Mouse (Mus musculus) limb, embryonic 15.5 days (tissue): ENCODE results near the gene Zfp358. TPM values are rescaled to one million over a fixed set of nuclear protein-coding genes. Genes with fewer than 3 reads are reported as not detected.

ENCODE experiments used
- ATAC-seq: fragments of 200-750 bp; cut with Nextera tagmentation; 2 replicates; pipeline ENCODE4 v1.8.0; 2017; ENCODE audit warnings: low read depth, moderate TSS enrichment; ENCODE audit not compliant: insufficient number of reproducible peaks, low FRiP score, low TSS enrichment
- H3K27ac ChIP-seq: fragments of 300-500 bp; sonication (generic); 2 replicates; pipeline ENCODE4 v1.5.1; 2015; ENCODE audit warnings: moderate library complexity, mild to moderate bottlenecking, inconsistent platforms
- H3K27me3 ChIP-seq: fragments of 300-500 bp; sonication (generic); 2 replicates; pipeline ENCODE4 v1.6.1; 2015; ENCODE audit warnings: inconsistent platforms
- H3K36me3 ChIP-seq: fragments of 300-500 bp; sonication (generic); 2 replicates; pipeline ENCODE4 v1.6.1; 2015; ENCODE audit warnings: inconsistent platforms
- H3K4me1 ChIP-seq: fragments of 300-500 bp; sonication (generic); 2 replicates; pipeline ENCODE4 v1.6.1; 2015; ENCODE audit warnings: inconsistent platforms
- H3K4me2 ChIP-seq: fragments of 300-500 bp; sonication (generic); 2 replicates; pipeline ENCODE4 v1.6.1; 2015; ENCODE audit warnings: mild to moderate bottlenecking, inconsistent platforms
- H3K4me3 ChIP-seq: fragments of 300-500 bp; sonication (generic); 2 replicates; pipeline ENCODE4 v1.5.1; 2015; ENCODE audit warnings: mild to moderate bottlenecking, inconsistent platforms
- H3K9ac ChIP-seq: fragments of 300-500 bp; sonication (generic); 2 replicates; pipeline ENCODE4 v1.6.1; 2015; ENCODE audit warnings: inconsistent platforms
- H3K9me3 ChIP-seq: fragments of 300-500 bp; sonication (generic); 2 replicates; pipeline ENCODE4 v1.6.1; 2016; ENCODE audit warnings: inconsistent platforms
- WGBS: fragments of 180-500 bp; shearing (Covaris S2); methylation state at CpG from one replicate; pipeline ENCODE4 v1.1.7; 2015; 5-methylcytosine and 5-hydroxymethylcytosine counted together
- polyA plus RNA-seq: library from polyadenylated mRNA; unstranded; fragments of >200 nt; fragmentation: Nextera tagmentation; extraction: Ambion mirVana; gene quantifications from 2 replicates; pipeline ENCODE4 v1.2.1, GENCODE M21; 2015

Zfp358 gene
- polyA plus RNA-seq, 1 experiment from 2014 or later: 45.9 TPM

DNA sequence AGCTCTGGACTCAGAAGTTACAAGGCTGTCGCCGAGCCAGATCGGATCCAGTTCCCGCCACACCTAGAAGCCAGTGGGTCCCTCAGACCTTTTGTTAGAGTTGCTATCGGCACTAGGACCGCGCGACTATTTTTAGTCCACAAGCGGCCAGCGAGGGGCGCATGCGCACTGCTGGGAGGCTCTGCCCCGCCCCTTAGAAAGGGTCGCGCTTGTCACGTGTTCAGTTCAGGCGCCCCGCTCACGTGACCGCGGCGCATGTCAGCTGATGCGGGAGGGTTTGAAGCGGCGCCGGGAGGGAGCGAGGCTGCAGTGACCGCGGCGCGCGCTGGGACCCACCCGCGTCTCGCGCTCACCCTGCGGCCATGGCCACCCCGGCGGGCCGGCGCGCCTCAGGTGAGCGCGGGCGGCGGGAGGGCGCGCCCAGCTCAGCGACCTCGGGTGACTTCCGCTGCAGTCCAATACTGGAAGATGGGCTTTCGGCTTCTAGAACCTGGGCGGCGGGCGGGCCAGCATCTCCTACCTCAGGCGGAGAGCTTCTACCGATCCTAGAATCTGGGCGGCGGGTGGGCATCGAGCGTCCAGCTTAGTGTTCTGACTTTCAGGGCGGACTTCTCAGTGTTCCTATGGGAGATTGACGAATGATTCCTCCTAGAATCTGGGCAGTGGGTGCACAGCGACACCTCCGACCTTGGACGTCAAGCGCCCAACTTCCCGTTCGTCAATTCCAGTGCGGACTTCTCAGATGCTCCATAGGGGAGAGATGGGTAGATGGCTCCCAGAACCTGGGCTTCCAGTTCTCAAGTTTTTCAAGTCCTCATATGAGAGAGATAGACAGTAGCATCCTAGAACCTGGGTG, 7.5 kb downstream of the Zfp358 start, which contains the start of gene Mcoln1:
Mcoln1 (plus strand) TSS at position 223 of the 856 bp plus-strand sequence.
- peak; percentile 86 for ATAC-seq
- peak within 1 kb of the TSS; percentile 88 for H3K4me3 ChIP-seq
- H3K9ac ChIP-seq: peak within 1 kb of the TSS; percentile 89
- H3K4me1 ChIP-seq: peaks cover 19% of the 10 kb centered on the region
- peaks cover 29% of the 10 kb centered on the region for H3K36me3 ChIP-seq
- peak within 1 kb of the TSS; percentile 72 for H3K4me2 ChIP-seq
- no peaks in the 10 kb centered on the region for H3K9me3 ChIP-seq
- H3K27me3 ChIP-seq: no peaks in the 10 kb centered on the region
- WGBS: under 1% methylated on average over 67 of the region's 70 CpGs
- H3K27ac ChIP-seq: peak within 1 kb of the TSS; percentile 95

DNA sequence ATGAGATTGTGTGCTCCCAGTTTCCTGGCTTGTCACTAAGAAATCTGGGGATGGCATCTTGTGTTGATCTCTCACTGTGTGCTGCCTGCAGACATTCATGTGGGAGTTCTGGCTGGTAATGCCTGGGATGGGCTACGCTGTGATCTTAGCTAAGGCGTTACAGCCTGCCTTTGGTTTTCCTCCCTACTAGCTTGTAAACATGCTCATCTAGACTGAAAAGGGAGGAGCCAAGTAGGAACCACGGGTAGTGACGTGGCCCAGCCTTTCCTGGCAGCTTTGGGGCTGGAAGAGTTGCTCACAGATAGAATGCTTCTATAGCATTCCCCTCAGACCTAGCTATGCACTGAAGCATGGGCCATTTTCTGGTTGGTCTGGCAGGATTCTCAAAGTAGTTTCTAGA, 9.3 kb downstream of the Zfp358 start:
- no peak for ATAC-seq
- Histone ChIP-seq H3K27ac (no peak overlapping the region), H3K9ac (no peak overlapping the region), H3K9me3 (no peaks in the 10 kb centered on the region), H3K27me3 (no peaks in the 10 kb centered on the region), H3K36me3 (peaks cover 29% of the 10 kb centered on the region), H3K4me1 (peaks cover 15% of the 10 kb centered on the region), H3K4me2 (no peak overlapping the region), H3K4me3 (no peak overlapping the region)
- 50% methylated on average over 4 of the region's 4 CpGs for WGBS

DNA sequence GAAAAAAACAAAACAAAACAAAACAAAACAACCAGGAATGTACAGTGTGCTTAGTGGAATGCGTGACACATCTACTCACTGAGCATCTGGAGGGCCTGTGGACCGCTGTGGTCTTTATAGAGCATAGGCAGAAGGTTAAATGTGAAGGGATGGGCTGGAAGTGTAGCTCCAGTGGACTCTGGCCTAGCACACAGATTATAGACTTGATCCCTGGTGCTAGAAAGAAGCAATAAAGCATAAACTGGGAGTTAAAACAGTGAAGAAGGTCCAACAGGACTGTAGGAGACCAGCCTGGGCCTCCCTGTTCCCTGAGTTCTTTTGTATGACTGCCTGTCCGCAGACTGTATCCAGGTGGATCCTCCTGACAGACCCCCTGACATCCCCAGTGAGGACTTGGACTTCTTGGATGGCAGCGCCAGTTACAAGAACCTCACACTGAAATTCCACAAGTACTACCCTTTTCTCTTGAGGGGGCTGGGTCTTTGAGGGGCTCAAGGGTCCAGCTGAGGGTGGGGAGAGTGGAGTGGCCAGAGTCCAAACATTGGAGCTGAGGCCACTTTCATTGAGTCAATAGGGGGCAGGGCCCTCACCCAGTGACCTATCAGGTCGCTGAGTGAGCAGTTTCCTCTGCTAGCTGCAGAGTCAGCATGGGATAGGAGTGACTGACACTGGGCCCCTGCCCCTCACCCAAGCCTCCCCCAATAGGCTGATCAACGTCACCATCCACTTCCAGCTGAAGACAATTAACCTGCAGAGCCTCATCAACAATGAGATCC, 15.2 kb downstream of the Zfp358 start:
- Histone ChIP-seq H3K4me2 (no peak overlapping the region), H3K4me3 (no peak overlapping the region), H3K36me3 (peaks cover 73% of the 10 kb centered on the region), H3K4me1 (no peaks in the 10 kb centered on the region), H3K9me3 (no peaks in the 10 kb centered on the region), H3K27me3 (no peaks in the 10 kb centered on the region), H3K27ac (no peak overlapping the region), H3K9ac (no peak overlapping the region)
- no peak for ATAC-seq
- WGBS: 82% methylated on average over 6 of the region's 6 CpGs

DNA sequence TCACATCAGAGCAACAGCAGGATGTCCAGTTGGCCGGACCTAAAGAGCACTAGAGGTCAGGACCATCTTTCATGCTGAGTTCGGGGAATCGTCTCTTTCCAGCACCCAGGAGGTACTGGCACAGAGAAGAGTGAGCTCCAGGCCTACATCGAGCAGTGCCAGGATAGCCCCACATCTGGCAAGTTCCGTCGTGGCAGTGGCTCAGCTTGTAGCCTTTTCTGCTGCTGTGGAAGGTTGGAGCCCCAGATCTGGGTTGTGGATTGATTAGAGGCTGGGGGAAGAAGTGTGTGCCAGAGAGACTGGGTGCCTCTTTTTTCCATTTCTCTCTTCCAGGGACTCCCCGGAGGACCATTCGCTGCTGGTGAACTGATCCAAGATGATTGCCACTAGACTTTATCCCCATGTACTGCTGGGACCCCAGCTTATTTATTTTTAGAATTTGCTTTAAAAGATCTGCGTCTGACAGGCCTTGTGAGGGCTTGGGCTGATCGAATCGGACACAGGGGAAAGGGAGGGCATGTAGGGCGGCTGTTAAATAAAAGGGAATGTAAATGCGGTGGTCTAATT, 21.8 kb downstream of the Zfp358 start:
- 0 out of 2 replicates have a peak overlapping the region, but pooled peaks have one; percentile 5 for H3K9ac ChIP-seq
- no peaks in the 10 kb centered on the region for H3K9me3 ChIP-seq
- no peak for ATAC-seq
- H3K36me3 ChIP-seq: peaks cover 40% of the 10 kb centered on the region
- peak overlapping the region; percentile 98 for H3K4me2 ChIP-seq
- no peaks in the 10 kb centered on the region for H3K27me3 ChIP-seq
- WGBS: 25% methylated on average over 13 of the region's 13 CpGs
- peaks cover 17% of the 10 kb centered on the region for H3K4me1 ChIP-seq
- H3K27ac ChIP-seq: peak overlapping the region; percentile 84
- H3K4me3 ChIP-seq: peak overlapping the region; percentile 74

DNA sequence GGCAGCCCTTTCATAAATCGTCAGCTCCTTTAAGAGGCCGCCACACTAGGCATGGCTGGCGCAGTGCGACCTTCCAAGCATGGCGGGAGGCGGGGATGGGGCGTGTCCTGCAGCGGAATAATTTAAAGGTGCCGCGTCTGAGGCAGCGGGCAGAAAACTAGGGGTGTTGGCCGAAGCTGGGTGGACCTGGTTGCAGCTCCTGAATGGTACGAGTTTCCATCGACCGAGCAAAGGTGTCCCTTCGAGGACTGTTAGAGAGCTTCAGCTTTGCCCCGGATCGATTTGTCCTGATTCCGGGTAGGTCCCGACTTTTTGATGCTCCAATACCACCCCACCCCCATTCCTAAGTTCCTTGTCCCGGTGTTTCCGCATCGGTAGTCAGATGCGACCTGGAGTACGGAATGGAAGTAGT, 22.3 kb downstream of the Zfp358 start, which contains the start of gene Pnpla6:
Pnpla6 (plus strand) TSS at position 125 of the 412 bp plus-strand sequence.
- Histone ChIP-seq H3K36me3 (peaks cover 37% of the 10 kb centered on the region), H3K27me3 (no peaks in the 10 kb centered on the region), H3K4me1 (peaks cover 17% of the 10 kb centered on the region), H3K27ac (peak within 1 kb of the TSS; percentile 84), H3K9me3 (no peaks in the 10 kb centered on the region), H3K9ac (peak within 1 kb of the TSS; percentile 44), H3K4me3 (peak within 1 kb of the TSS; percentile 74), H3K4me2 (peak within 1 kb of the TSS; percentile 98)
- peak; percentile 76 for ATAC-seq
- WGBS: under 1% methylated on average over 25 of the region's 25 CpGs

DNA sequence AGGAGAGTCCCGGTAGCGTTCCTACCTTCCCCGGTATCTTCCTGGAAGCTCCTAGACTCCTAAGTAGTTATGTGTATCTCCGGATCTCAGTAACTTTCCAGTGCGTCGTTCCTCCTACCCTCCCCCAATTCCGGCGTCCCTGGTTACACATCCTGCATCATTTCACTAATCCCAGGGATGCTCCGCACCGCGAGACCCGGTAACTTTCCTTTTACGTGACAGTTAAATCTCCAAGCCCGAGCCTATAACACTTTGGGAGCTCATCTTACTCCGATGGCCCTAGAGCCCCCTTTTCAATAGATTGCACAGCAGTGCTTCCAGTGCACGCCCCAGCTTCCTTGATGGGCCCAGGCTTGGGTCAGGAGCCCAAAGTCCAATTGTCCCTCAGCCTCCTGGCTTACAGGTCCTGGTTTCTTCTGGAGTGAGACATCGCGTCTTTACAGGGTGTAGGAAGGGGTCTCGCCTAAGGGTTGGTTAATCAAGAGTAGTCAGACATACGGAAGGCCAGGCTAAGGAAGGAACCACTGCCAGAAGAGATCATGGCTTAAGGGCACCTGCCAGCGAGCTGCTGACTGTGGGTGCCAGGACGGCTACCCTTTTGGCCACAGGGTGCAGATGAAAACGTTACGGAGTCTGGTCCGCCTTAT, 23.0 kb downstream of the Zfp358 start:
- Histone ChIP-seq H3K27me3 (no peaks in the 10 kb centered on the region), H3K36me3 (peaks cover 31% of the 10 kb centered on the region), H3K27ac (peak overlapping the region; percentile 84), H3K4me3 (peak overlapping the region; percentile 74), H3K4me1 (peaks cover 17% of the 10 kb centered on the region), H3K4me2 (peak overlapping the region; percentile 98), H3K9ac (peak overlapping the region; percentile 44), H3K9me3 (no peaks in the 10 kb centered on the region)
- ATAC-seq: 0 out of 2 replicates have a peak, but pooled peaks have one; percentile 0
- WGBS: under 1% methylated on average over 25 of the region's 25 CpGs

DNA sequence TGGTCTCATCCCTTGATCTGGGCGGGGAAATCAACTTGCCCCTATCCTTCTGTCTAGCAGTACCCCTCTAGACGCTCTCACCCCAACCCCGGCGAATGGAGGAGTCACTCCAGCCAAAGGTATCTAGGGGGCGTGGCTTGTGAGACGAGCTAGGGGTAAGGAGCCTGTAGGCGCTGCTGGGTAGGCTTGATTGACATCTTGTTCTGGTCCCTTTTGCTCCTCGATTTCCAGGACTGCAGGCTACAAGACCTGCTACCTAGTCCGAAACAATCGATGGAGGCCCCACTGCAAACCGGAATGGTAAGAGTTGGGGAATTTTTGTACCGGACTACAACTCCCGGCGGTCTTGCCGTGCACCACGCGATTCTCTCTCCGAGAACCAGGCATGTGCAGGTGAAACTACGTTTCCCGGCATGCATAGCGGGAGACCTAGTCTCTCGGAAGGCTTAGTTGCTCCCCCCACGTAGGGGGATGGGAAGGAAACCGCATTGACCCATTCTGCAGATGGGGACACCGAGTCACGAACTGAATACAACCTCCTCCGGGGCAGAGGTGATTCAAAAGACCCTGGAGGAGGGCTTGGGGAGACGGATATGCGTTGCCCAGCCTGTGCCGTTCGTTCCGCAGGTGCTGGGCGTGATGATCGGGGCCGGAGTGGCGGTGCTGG, 23.6 kb downstream of the Zfp358 start:
- Histone ChIP-seq H3K4me2 (peak overlapping the region; percentile 98), H3K36me3 (peaks cover 31% of the 10 kb centered on the region), H3K27me3 (no peaks in the 10 kb centered on the region), H3K4me3 (peak overlapping the region; percentile 74), H3K9me3 (no peaks in the 10 kb centered on the region), H3K4me1 (peaks cover 17% of the 10 kb centered on the region), H3K27ac (peak overlapping the region; percentile 84), H3K9ac (peak overlapping the region; percentile 44)
- 2% methylated on average over 36 of the region's 36 CpGs for WGBS
- ATAC-seq: peak; percentile 82

DNA sequence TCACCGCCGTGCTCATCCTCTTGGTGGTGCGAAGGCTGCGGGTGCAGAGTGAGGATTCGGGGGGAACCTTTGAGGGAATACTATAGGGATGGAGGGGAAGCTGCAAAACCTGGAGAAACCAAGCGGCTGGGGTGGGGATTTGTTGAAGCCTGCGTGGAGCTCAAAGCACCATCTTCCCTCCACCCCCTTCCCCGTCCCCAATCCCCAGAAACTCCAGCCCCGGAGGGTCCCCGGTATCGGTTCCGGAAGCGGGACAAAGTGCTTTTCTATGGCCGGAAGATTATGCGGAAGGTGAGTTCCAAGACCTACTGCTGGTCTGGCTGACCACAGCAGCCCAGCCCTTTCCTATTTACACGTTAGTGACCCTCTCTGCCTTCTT, 24.2 kb downstream of the Zfp358 start:
- Histone ChIP-seq H3K9ac (peak overlapping the region; percentile 37), H3K4me3 (peak overlapping the region; percentile 74), H3K27me3 (no peaks in the 10 kb centered on the region), H3K9me3 (no peaks in the 10 kb centered on the region), H3K36me3 (peaks cover 30% of the 10 kb centered on the region), H3K4me2 (peak overlapping the region; percentile 98), H3K27ac (peak overlapping the region; percentile 72), H3K4me1 (peaks cover 17% of the 10 kb centered on the region)
- 8% methylated on average over 16 of the region's 16 CpGs for WGBS
- peak; percentile 13; the same call in 1 of the 2 replicates for ATAC-seq

DNA sequence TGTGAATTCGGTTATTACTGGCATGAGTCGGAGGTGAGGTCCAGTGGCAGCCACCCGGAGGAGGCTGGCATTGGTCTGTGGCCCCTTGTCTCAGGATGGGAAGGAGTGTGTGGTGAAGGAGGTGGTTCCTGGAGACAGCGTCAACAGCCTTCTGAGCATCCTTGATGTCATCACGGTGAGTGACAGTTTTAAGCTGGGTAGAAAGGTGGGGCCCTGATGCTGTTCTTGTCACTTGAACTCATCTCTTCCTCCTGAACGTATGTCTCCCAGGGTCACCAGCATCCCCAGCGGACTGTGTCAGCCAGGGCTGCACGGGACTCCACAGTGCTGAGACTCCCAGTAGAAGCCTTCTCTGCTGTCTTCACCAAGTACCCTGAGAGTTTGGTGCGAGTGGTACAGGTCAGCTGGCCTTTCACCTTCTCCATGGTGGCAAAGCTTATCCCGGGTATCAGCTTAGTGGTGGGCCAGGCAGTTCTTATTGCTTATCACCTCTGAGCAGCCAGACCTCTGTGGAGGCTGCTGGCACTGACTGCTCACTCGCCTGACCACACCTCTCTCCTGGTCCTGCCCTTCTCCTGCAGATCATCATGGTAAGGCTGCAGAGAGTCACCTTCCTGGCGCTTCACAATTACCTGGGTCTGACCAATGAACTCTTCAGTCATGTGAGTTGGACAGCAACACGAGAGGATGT, 29.2 kb downstream of the Zfp358 start:
- Histone ChIP-seq H3K9ac (no peak overlapping the region), H3K4me2 (no peak overlapping the region), H3K36me3 (peaks cover 53% of the 10 kb centered on the region), H3K27ac (no peak overlapping the region), H3K4me1 (peaks cover 7% of the 10 kb centered on the region), H3K27me3 (no peaks in the 10 kb centered on the region), H3K4me3 (no peak overlapping the region), H3K9me3 (no peaks in the 10 kb centered on the region)
- 93% methylated on average over 13 of the region's 13 CpGs for WGBS
- ATAC-seq: no peak

DNA sequence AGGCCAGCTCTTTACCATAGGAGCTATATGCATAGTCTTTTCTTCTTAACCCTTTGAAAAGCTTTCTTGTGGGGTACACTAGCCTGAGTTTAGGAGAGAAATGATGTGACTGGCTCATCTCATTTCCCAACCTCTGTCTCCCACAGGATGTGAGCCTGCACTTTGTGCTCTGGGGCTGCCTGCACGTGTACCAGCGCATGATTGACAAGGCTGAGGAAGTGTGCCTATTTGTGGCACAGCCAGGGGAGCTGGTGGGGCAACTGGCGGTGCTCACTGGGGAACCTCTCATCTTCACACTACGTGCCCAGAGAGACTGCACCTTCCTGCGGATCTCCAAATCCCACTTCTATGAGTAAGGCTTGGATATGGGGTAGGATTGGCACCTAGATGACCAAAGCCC, 37.9 kb downstream of the Zfp358 start:
- WGBS: 86% methylated on average over 5 of the region's 5 CpGs
- H3K4me3 ChIP-seq: no peak overlapping the region
- H3K4me1 ChIP-seq: no peaks in the 10 kb centered on the region
- H3K9me3 ChIP-seq: no peaks in the 10 kb centered on the region
- peaks cover 66% of the 10 kb centered on the region for H3K36me3 ChIP-seq
- H3K9ac ChIP-seq: no peak overlapping the region
- H3K4me2 ChIP-seq: no peak overlapping the region
- no peak for ATAC-seq
- H3K27me3 ChIP-seq: no peaks in the 10 kb centered on the region
- H3K27ac ChIP-seq: no peak overlapping the region
